14 mouse cellular contexts compared by ENCODE assay signal in the genomic region with DNA sequence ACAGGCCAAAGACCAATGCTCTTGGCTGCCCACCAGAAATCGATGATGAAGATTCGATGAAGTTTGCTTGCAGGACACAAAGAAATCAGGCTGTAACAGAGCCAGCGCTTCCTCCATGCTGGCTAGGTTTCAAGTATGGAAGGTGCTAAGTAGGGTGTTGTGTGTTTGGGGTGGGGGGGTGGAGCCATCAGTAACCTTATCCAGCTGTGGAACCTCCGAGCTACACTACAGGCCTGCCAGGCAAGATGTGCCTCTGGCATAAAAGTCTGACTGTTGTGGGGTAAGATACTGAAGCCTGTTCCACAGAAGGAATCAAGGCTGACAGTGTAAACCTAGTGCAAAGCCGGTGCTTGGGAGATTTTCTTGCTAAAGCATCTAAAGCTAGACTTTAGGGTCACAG.
"Had no signal": no experiment of that assay in that cellular context is flagged by ENCODE, and none has a peak within 500 bp of the region (broad histone marks: within the 10 kb centered on the region; RNA-seq: fewer than 3 reads in every experiment).

No protein-coding gene starts in this region.

- H3K27me3 ChIP-seq: liver, embryonic 15.5 days; megakaryocyte, embryonic 14.5 days; midbrain, embryonic 13.5 days; stomach, embryonic 15.5 days had no signal

- H3K36me3 ChIP-seq: liver, embryonic 15.5 days; midbrain, embryonic 13.5 days; stomach, embryonic 15.5 days had no signal

- ATAC-seq: hindbrain, embryonic 16.5 days; inflammation-experienced regulatory T-cells, adult 6 months; intestine, postnatal 0 days; midbrain, embryonic 13.5 days had no signal

- H3K27ac ChIP-seq: left cerebral cortex, adult 2 months; liver, embryonic 15.5 days; macrophage; midbrain, embryonic 13.5 days; stomach, embryonic 15.5 days had no signal

- H3K9me3 ChIP-seq: liver, embryonic 15.5 days; midbrain, embryonic 13.5 days; stomach, embryonic 15.5 days had no signal

- H3K9ac ChIP-seq: liver, embryonic 15.5 days; midbrain, embryonic 13.5 days; stomach, embryonic 15.5 days had no signal

- DNase-seq: kidney, postnatal 10 days; kidney, postnatal 4 days; liver; right cerebral cortex, postnatal 14 days; thymus, postnatal 4 days had no signal

- H3K4me3 ChIP-seq: left cerebral cortex, adult 2 months; liver, embryonic 15.5 days; megakaryocyte, embryonic 14.5 days; midbrain, embryonic 13.5 days; stomach, embryonic 15.5 days had no signal

- H3K4me2 ChIP-seq: liver, embryonic 15.5 days; midbrain, embryonic 13.5 days; stomach, embryonic 15.5 days had no signal

- H3K4me1 ChIP-seq: liver, embryonic 15.5 days; stomach, embryonic 15.5 days had no signal
